Mouse (Mus musculus): ENCODE data around the gene Dnaja2. TPM values are rescaled to one million over a fixed set of nuclear protein-coding genes. Genes with fewer than 3 reads are reported as not detected.
A peak's percentile ranks its signal among the peaks of the same experiment; 100 is the strongest.

Dnaja2 gene
- total and polyA plus RNA-seq, 3 experiments, result 150 to 471 (median 227) TPM

DNA sequence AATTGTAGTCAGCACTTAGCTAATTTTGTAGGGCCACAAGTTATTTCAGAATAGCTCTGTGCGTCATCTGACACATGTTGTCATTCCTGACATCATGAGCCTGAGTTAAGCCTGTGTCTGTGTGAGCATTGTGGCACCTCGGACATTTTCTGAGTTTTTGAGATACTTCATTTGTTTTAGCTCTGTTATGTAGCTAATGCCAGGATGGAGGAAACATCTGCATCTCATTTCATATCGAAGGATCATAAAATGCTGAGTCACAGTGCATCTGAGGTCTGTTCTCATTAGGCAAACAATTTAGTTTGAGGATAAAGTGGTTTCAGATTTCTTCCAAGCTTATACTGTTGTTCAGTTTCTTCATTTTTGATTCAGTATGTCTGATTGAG, 2.5 kb upstream of the Dnaja2 start:
- H3K4me3 ChIP-seq (replicated peaks in 1 of 3; ENCODE audit: low read depth in 2 of 3, low read length in 2 of 3, poor library complexity in 1 of 3), result peak overlapping the region in 2 of 3 experiments; percentile 22 to 23
- TF ChIP-seq MXI1 (IDR thresholded peaks at IDR 0.05; ENCODE audit: low read depth, low read length) (0 out of 2 replicates have a peak, but pooled peaks have one; percentile 53), EP300 (IDR thresholded peaks at IDR 0.05; ENCODE audit: low read length) (no peak), ZNF384 (IDR thresholded peaks at IDR 0.05; ENCODE audit: low read depth, low read length) (no peak; the same call in 1 of the 2 replicates), IRF4 (IDR thresholded peaks at IDR 0.05; ENCODE audit: low read depth, low read length) (no peak), HCFC1 (IDR thresholded peaks at IDR 0.05; ENCODE audit: low read depth, low read length) (no peak), ZC3H11A (IDR thresholded peaks at IDR 0.05; ENCODE audit: low read depth, low read length) (no peak), PAX5 (IDR thresholded peaks at IDR 0.05; ENCODE audit: low read length) (no peak), BHLHE40 (IDR thresholded peaks at IDR 0.05; ENCODE audit: low read depth, low read length) (no peak), SMC3 (IDR thresholded peaks at IDR 0.05; ENCODE audit: low read depth, low read length) (no peak), TCF12 (IDR thresholded peaks at IDR 0.05; ENCODE audit: low read depth, low read length) (no peak), CHD1 (IDR thresholded peaks at IDR 0.05; ENCODE audit: low read depth, low read length) (no peak), KAT2A (IDR thresholded peaks at IDR 0.05; ENCODE audit: insufficient replicate concordance, low read length) (no peak), ZKSCAN1 (IDR thresholded peaks at IDR 0.05; ENCODE audit: borderline replicate concordance, low read depth, low read length) (no peak), JUND (conservative IDR thresholded peaks at IDR 0.05; ENCODE audit: low read depth, low read length) (0 out of 2 replicates have a peak, but pooled peaks have one; percentile 21), MAZ (IDR thresholded peaks at IDR 0.05; ENCODE audit: low read depth, low read length) (no peak), MEF2A (IDR thresholded peaks at IDR 0.05; ENCODE audit: borderline replicate concordance, low read depth, low read length) (peak; percentile 42; the same call in 1 of the 2 replicates), ETS1 (conservative IDR thresholded peaks at IDR 0.05; ENCODE audit: low read depth, low read length) (peak; percentile 46; the same call in 1 of the 2 replicates), NRF1 (IDR thresholded peaks at IDR 0.05; ENCODE audit: low read depth, low read length) (no peak), JUN (IDR thresholded peaks at IDR 0.05; ENCODE audit: insufficient read depth, low read depth, low read length) (no peak), MAFK (IDR thresholded peaks at IDR 0.05; ENCODE audit: insufficient replicate concordance, low read length) (peak; percentile 78), MAX (IDR thresholded peaks at IDR 0.05; ENCODE audit: low read length) (peak; percentile 39; the same call in 1 of the 2 replicates), POLR2A (IDR thresholded peaks at IDR 0.05; ENCODE audit: low read depth, low read length) (no peak), MYC (IDR thresholded peaks at IDR 0.05; ENCODE audit: low read depth, low read length) (0 out of 2 replicates have a peak, but pooled peaks have one; percentile 13)
- no peaks in the 10 kb centered on the region for H3K27me3 ChIP-seq (replicated peaks)
- peak overlapping the region; percentile 63 for H3K9ac ChIP-seq (ENCODE audit: insufficient read depth, low read depth)
- H3K9me3 ChIP-seq (replicated peaks; ENCODE audit: low read length), result no peaks in the 10 kb centered on the region
- peaks cover 20% of the 10 kb centered on the region for H3K79me2 ChIP-seq (replicated peaks; ENCODE audit: control insufficient read depth, extremely low read depth, insufficient read depth, poor library complexity, severe bottlenecking)
- H3K4me2 ChIP-seq (ENCODE audit: insufficient read depth, low read depth, poor library complexity, severe bottlenecking), result peak overlapping the region; percentile 70
- H3K36me3 ChIP-seq (replicated peaks in 1 of 2; ENCODE audit: control insufficient read depth in 1 of 2, insufficient read depth in 1 of 2, low read length in 1 of 2), result peaks cover 5 to 18% of the 10 kb centered on the region in 2 experiments
- in situ Hi-C loops (cut with MboI; ENCODE audit: low pct_ligation_motif_present, low pct_unique_long_range_greater_than_20kb, low sequenced_read_pairs) (no loop called here), dilution Hi-C loops (cut with MboI; ENCODE audit: extremely low pct_ligation_motif_present, extremely low pct_unique_long_range_greater_than_20kb, low sequenced_read_pairs) (no loop called here)
- DNase-seq (ENCODE audit: extremely low read depth), result peak; percentile 60
- peaks cover 8 to 38% of the 10 kb centered on the region in 2 experiments for H3K4me1 ChIP-seq (ENCODE audit: control insufficient read depth in 1 of 2, insufficient read depth in 2 of 2)
- H3K27ac ChIP-seq (ENCODE audit: insufficient read depth, low read depth), result peak overlapping the region; percentile 79
